Mouse (Mus musculus): Measurements from ENCODE around the gene Smg7.

GRCm38 (mm10) chr1:152791269-152791668 is 111.2 kb downstream of the Smg7 start:
- TF ChIP-seq CTCF (IDR thresholded peaks at IDR 0.05; ENCODE audit: low read depth, low read length) (no peak), EP300 (IDR thresholded peaks at IDR 0.05; ENCODE audit: insufficient read depth, low read depth, low read length) (0 out of 2 replicates have a peak, but pooled peaks have one; percentile 8)

All from ES-Bruce4 (cell line).